Mouse (Mus musculus) adrenal gland (tissue): ENCODE results near the gene Hoxa4.

Experiments
- intact Hi-C: fragments of 180-260 bp; cut with DNase I; formaldehyde crosslinking; loops from one replicate; pipeline ENCODE4 v1.15.1; 2025

Hoxa4 gene

GRCm38 (mm10) chr6:52229558-52230416, 38.2 kb upstream of the Hoxa4 start:
- intact Hi-C loops, result loop anchor here (5.0 to 10.0 kb wide), 2 partner anchors 845 to 1042 kb away; no protein-coding TSS in a partner anchor

- intact Hi-C loops, result loop anchor here (5.0 to 10.0 kb wide), 2 partner anchors 844 to 1041 kb away; no protein-coding TSS in a partner anchor
Measured at GRCm38 (mm10) chr6:52228475-52229465, 37.2 kb upstream of the Hoxa4 start.

GRCm38 (mm10) chr6:52227470-52228222, 36.1 kb upstream of the Hoxa4 start:
- intact Hi-C loops, result loop anchor here (5.0 to 10.0 kb wide), 2 partner anchors 843 to 1040 kb away; no protein-coding TSS in a partner anchor

- intact Hi-C loops, result loop anchor here (5.0 to 10.0 kb wide), 2 partner anchors 842 to 1039 kb away; no protein-coding TSS in a partner anchor
Measured at GRCm38 (mm10) chr6:52226569-52227257, 35.2 kb upstream of the Hoxa4 start.

GRCm38 (mm10) chr6:52225612-52226568, 34.3 kb upstream of the Hoxa4 start:
- intact Hi-C loops, result loop anchor here (5.0 to 10.0 kb wide), 2 partner anchors 841 to 1039 kb away; no protein-coding TSS in a partner anchor

- intact Hi-C loops, result loop anchor here (5.0 to 10.0 kb wide), 3 partner anchors 638 to 1038 kb away; no protein-coding TSS in a partner anchor
Measured at GRCm38 (mm10) chr6:52224895-52225611, 33.5 kb upstream of the Hoxa4 start.

- intact Hi-C loops, result loop anchor here (5.0 to 10.0 kb wide), 2 partner anchors 637 to 839 kb away; no protein-coding TSS in a partner anchor
Measured at GRCm38 (mm10) chr6:52223939-52224760, 32.6 kb upstream of the Hoxa4 start.

- intact Hi-C loops, result loop anchor here (5.0 to 10.0 kb wide), 2 partner anchors 635 to 838 kb away; no protein-coding TSS in a partner anchor
Measured at GRCm38 (mm10) chr6:52222729-52223128, 31.2 kb upstream of the Hoxa4 start.

GRCm38 (mm10) chr6:52221993-52222685, 30.6 kb upstream of the Hoxa4 start:
- intact Hi-C loops, result loop anchor here (5.0 to 10.0 kb wide), 2 partner anchors 635 to 837 kb away; no protein-coding TSS in a partner anchor

GRCm38 (mm10) chr6:52221337-52221992, 29.9 kb upstream of the Hoxa4 start, which contains the start of gene Hoxa7:
Gene Hoxa7, minus strand, starts transcription at chr6:52221854.
- intact Hi-C loops, result loop anchor here (5.0 to 10.0 kb wide), 2 partner anchors 634 to 837 kb away; no protein-coding TSS in a partner anchor

GRCm38 (mm10) chr6:52220865-52221310, 29.3 kb upstream of the Hoxa4 start:
- intact Hi-C loops, result loop anchor here (5.0 to 10.0 kb wide), 2 partner anchors 634 to 836 kb away; no protein-coding TSS in a partner anchor

GRCm38 (mm10) chr6:52220003-52220864, 28.7 kb upstream of the Hoxa4 start:
- intact Hi-C loops, result loop anchor here (5.0 to 10.0 kb wide), 2 partner anchors 633 to 835 kb away; no protein-coding TSS in a partner anchor

GRCm38 (mm10) chr6:52219234-52219942, 27.8 kb upstream of the Hoxa4 start:
- intact Hi-C loops, result no loop called here
